Mouse (Mus musculus): Measurements from ENCODE around the gene Atp6v1f. TPM values are rescaled to one million over a fixed set of nuclear protein-coding genes. Genes with fewer than 3 reads are reported as not detected.

The Atp6v1f gene
- polyA plus RNA-seq, 1 experiment: 242 TPM

DNA sequence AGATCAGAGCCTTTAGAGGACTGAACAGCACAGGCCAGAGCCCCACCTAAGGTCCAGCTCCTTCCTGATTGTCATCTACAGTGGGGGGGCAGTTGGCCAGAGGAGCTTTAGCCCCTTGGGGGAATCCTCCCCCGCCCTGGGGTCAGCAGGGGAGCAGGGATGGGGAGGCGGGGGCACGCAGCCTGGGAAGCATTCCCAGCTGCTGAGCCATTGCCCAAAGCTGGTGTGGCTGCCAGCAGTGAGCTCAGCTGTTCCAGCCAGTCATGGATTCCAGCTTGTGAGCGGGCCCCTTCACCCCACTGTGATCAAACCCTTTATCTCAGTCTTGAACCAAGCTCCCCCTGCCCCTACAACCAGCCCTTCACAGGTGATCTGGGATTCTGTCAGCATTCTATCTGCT is 28.3 kb upstream of the Atp6v1f start:
- TF ChIP-seq GATA1 (IDR thresholded peaks at IDR 0.05; ENCODE audit: low read length): no peak

- no peak for TF ChIP-seq GATA1 (IDR thresholded peaks at IDR 0.05; ENCODE audit: low read length)
Measured at GRCm38 (mm10) chr6:29439789-29440188, 27.7 kb upstream of the Atp6v1f start.

DNA sequence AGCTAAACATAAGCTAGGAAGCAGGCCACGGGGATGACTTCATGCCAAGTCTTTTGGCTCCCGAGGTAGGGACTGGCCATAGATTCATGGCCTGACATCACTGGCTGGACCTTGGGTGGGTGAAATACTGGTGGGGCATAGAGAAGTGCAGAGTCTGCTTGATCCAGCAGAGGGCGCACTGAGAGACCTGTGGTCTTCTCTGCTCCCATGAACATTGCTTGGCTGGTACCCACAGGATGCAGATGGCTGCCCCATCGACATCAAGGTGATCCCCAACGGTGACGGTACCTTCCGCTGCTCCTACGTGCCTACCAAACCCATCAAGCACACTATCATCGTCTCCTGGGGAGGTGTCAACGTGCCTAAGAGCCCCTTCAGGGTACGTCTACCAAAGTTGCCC is 22.7 kb upstream of the Atp6v1f start:
- TF ChIP-seq GATA1 (IDR thresholded peaks at IDR 0.05; ENCODE audit: low read length): no peak

DNA sequence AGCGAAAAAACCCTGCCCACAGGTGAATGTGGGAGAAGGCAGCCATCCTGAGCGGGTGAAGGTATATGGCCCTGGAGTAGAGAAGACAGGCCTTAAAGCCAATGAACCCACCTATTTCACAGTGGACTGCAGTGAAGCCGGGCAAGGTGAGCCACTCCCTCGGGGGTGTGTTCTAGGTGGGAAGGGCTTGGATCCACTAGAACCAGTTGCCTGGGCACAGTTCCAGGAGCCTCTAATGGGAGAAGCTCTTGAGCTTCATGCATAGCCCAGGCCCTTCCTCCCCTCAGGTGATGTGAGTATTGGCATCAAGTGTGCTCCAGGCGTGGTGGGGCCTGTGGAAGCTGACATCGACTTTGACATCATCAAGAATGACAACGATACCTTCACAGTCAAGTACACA is 22.2 kb upstream of the Atp6v1f start:
- no peak for TF ChIP-seq GATA1 (IDR thresholded peaks at IDR 0.05; ENCODE audit: low read length)

DNA sequence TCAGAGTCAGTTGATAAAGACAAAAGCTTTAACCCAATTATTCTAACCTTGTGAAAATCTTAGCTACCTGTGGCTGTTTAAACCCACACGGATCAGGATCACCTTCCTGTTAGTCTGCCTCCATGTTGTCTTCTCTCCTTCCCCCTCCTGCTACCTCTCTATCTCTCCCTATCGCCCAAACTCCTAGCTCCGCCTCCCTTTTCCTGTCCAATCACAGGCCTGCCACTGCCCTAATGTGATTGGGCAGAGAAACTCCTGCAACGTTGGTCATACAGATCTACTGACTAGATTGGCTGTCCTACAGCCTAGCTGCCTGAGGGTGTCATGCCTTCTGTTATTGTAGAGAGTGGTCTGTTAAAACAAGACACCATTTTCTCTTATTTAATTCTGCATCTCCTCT is 17.7 kb upstream of the Atp6v1f start:
- TF ChIP-seq GATA1 (IDR thresholded peaks at IDR 0.05; ENCODE audit: low read length): no peak

- no peak for TF ChIP-seq GATA1 (IDR thresholded peaks at IDR 0.05; ENCODE audit: low read length)
Measured at GRCm38 (mm10) chr6:29450667-29451066, 16.9 kb upstream of the Atp6v1f start.

GRCm38 (mm10) chr6:29461502-29461901 is 6.0 kb upstream of the Atp6v1f start:
- TF ChIP-seq GATA1 (IDR thresholded peaks at IDR 0.05; ENCODE audit: low read length): no peak

DNA sequence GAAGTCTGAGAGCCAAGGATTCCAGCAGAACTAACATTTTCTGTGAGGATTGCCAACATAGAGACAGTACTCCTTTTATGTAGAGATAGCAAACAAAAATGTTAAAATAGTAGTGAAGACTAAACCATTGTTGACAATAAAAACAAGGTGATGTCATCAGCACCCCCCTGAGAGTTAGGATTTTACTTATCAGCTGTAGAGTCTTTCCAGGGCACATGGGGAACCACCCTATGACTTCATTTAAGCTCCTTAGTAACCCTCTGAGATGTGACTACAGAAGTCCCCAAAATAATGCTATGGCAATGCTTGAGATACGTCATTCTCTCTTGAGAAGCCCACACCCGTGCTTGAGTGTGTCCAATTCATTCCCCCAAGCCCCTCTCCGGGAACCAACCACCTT is 4.1 kb upstream of the Atp6v1f start:
- TF ChIP-seq GATA1 (IDR thresholded peaks at IDR 0.05; ENCODE audit: low read length): no peak

GRCm38 (mm10) chr6:29468851-29469250 is 1.3 kb downstream of the Atp6v1f start:
- no peak for TF ChIP-seq GATA1 (IDR thresholded peaks at IDR 0.05; ENCODE audit: low read length)

- no peak for TF ChIP-seq GATA1 (IDR thresholded peaks at IDR 0.05; ENCODE audit: low read length)
Measured at GRCm38 (mm10) chr6:29471137-29471536, 3.6 kb downstream of the Atp6v1f start, which contains the start of gene Atp6v1fnb. Atp6v1fnb (plus strand) TSS chr6:29471437.

DNA sequence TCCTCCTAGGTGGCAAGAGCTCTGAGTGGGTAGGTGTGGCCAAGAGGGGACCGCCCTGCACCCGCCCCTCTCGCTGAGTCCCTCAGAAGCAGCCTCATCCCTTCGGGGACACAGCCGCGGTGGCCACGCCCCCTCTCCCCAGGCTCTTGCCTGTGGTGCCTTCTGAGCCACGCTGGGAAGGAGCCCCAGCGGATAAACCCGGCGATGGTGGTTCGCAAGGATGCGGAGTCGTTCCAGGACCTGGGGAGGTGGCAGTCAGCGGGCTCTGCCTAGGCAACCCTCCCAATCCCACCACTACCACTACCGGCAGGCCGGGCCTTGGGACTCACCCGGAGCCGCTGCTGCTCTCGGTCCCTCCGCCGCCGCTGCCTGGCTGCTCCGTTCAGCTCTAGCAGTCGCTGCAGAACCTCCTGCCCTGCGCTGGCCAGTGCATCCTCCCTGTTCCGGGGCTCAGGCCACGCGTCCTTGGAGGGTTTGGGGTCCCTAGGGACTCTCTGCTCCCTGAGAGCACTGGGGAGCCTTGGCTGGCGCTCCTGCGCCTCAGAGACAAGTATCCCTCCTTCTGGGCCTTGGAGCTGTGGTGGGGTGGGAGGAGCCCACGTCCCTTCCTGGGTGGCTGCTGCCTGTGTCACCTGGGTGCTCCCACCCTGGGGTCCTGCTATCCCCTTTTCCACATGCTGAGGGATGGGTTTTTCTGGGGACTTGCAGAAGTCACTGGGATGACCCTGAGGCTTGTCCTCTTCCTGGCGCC is 6.6 kb downstream of the Atp6v1f start:
- no peak for TF ChIP-seq GATA1 (IDR thresholded peaks at IDR 0.05; ENCODE audit: low read length)

GRCm38 (mm10) chr6:29474736-29475135 is 7.2 kb downstream of the Atp6v1f start:
- no peak for TF ChIP-seq GATA1 (IDR thresholded peaks at IDR 0.05; ENCODE audit: low read length)

DNA sequence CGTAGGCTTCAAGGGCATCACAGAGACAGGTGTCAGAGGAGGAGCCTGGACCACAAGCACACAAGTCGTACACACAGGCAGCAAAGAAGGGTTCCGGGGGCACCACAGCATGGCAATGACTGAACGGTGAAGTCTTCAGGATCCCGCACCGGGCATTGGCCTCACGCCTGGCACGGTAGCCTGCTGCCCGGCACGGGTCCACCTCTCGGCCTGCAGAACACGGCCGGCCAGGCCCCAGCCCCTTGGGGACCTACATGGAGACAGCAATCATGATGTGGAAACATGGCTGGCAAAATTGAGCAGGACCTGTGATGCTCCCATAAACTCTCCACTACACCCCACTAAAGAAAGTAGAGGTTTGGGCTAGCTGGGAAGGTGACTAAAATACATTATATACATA is 15.2 kb downstream of the Atp6v1f start:
- TF ChIP-seq GATA1 (IDR thresholded peaks at IDR 0.05; ENCODE audit: low read length): no peak

DNA sequence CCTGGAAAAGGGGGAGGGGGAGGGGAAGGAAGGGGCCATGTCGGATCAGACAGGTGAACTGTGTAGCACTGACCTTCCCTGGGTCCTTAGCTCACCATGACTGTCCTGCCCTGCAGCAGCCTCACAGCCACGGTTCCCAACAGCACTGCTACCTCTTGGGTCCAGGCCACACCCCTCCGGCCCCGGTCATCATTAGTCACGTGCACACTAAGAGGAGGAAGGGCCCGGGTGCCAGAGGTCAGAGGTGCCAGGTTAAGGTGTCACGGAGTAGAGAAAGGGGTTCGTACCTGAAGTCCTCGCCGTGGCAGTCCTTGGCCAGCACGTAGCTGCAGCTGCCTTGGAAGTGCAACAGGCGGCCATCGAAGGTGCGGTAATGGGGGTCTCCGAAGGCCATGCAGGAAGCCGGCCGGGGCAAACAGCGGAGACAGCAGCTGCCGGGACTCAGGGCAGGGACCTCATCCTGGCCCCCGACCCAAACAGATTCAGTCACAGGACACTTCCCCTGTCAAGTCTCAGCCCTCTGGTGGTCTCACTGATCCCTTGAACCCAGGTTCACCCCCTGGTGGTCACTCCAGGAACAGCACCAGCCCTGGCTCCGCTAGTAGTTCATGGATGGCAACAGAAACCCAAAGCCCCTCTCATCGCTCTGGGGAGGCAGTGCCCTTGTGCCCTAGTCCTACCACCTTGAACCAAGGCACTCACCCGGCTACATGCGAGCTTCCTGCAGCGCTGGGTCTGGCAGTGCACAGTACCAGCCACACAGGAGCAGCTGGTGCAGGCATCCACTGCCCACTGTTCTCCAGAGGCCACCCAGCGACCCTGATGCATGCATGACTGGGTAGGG is 17.4 kb downstream of the Atp6v1f start:
- TF ChIP-seq GATA1 (IDR thresholded peaks at IDR 0.05; ENCODE audit: low read length): no peak

- no peak for TF ChIP-seq GATA1 (IDR thresholded peaks at IDR 0.05; ENCODE audit: low read length)
Measured at GRCm38 (mm10) chr6:29485951-29486350, 18.4 kb downstream of the Atp6v1f start.

DNA sequence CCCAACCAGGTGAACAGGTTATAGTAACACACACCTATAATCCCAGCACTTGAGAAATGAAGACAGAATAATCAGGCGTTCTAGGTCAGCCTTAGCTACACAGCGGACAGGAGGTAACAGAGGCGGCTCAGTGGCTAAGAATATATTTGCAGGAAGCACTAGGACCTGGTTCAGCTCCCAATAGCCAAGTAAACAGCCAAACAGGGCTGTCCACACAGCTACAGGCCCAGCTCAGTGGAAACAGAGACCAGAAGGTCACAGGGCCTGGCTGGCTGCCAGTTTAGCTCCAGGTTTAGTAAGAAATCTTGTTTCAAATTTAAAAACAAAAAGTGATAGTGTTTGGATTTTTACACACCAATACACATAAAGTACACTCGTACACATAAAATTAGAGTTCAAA is 26.6 kb downstream of the Atp6v1f start:
- TF ChIP-seq GATA1 (IDR thresholded peaks at IDR 0.05; ENCODE audit: low read length): no peak

GRCm38 (mm10) chr6:29496270-29496669 is 28.8 kb downstream of the Atp6v1f start:
- TF ChIP-seq GATA1 (IDR thresholded peaks at IDR 0.05; ENCODE audit: low read length): no peak
